Mouse (Mus musculus): ENCODE results near the gene Tsc22d1. TPM values are rescaled to one million over a fixed set of nuclear protein-coding genes. Genes with fewer than 3 reads are reported as not detected.

Gene Tsc22d1
- polyA plus RNA-seq, 1 experiment: 146 TPM

- DNase-seq (ENCODE audit: low read depth): no peak
These were observed 103.5 kb downstream of the Tsc22d1 start for GRCm38 (mm10) chr14:76518217-76518616.

DNA sequence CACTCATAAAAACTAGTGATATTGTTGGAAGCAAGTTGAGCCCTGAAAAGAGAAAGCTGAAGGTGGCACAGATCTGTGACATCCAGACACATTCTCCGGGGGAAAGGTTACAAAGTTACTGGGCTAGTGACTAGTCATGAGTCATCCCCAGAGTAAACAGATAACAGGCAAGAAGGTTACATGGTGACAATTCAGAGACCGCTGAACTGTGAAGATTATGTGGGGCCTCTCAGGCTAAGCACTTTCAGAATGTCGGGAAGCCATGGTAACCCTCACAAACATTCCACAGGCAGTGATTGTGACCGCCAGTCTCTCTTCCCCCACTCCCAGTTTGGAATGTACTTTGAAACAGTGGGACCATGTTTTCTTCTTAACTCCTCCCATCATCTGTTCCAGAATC lies 105.8 kb downstream of the Tsc22d1 start:
- no peak for DNase-seq (ENCODE audit: low read depth)

GRCm38 (mm10) chr14:76521308-76521707 lies 106.5 kb downstream of the Tsc22d1 start:
- no peak for DNase-seq (ENCODE audit: low read depth)

DNA sequence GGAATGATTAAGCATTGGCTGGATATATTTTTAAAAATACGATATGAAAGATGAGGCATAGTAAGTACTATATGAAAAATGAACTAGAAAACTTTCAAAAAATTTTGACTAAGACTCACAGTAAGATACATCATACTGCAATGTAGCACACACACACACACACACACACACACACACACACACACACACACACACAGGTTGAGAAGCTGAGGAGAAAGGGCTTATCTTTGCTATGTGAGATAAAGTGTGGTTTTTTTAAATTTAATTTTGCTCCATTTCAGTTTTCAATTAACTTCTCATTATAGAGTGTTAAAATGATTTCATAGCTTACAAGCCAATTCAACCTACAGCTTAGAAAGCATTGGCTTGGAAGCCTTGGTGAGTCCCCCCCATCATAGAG lies 108.6 kb downstream of the Tsc22d1 start:
- no peak for DNase-seq (ENCODE audit: low read depth)

DNA sequence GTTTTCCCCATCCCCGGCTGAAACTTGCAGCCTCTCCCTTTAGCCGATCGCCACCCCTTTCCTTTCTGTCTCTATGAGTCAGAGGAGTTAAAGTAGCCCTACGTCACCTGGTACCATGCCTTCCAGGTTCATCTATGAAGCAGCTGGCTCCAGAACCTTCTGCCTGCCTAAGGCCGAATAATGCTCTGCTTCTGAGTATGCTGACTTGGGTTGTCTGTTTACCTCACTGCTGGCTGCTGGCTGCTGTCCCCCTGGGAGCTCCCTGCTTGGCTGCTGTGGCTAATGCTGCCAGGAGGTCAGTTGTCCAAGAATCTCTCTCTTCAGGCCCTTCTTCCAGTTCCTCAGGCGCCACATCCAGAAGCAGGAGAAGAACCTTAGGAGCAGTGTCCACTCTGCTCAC lies 111.7 kb downstream of the Tsc22d1 start:
- no peak for DNase-seq (ENCODE audit: low read depth)

DNA sequence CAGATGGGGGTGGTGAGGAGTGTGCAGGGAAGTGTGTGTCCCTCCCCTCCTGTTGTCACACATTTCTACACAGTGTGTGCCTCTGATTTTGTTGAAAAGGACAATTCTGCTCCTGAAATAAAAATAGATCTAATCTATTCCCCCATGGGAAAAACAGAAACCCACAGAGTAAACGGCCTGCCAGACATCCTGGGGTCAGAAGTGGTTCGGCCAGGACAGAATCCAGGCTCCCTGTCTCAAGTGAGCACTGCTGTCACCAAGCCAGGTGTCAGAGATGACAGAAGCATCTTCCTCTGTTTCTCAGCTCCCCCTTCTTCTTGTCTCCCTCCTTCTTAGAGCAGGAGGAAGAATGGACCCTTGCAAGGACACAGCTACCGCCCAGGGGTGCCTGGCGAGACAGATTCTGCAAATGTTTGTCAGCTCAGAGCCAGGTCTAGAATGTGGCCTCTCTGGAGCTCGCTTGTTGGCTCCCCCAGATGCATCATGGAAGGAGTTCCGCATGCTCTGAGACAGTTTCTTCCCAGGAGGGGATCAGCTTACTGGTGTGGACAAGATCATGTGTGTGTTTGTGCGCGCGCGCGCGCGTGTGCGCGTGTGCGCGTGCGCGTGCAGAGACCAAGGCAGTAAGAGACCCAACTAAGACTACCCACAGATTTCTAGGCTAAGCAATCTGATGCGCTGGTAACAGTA lies 112.4 kb downstream of the Tsc22d1 start:
- no peak for DNase-seq (ENCODE audit: low read depth)

GRCm38 (mm10) chr14:76527758-76528313 lies 113.1 kb downstream of the Tsc22d1 start:
- DNase-seq (ENCODE audit: low read depth): no peak

GRCm38 (mm10) chr14:76528641-76529040 lies 113.9 kb downstream of the Tsc22d1 start:
- DNase-seq (ENCODE audit: low read depth): no peak

DNA sequence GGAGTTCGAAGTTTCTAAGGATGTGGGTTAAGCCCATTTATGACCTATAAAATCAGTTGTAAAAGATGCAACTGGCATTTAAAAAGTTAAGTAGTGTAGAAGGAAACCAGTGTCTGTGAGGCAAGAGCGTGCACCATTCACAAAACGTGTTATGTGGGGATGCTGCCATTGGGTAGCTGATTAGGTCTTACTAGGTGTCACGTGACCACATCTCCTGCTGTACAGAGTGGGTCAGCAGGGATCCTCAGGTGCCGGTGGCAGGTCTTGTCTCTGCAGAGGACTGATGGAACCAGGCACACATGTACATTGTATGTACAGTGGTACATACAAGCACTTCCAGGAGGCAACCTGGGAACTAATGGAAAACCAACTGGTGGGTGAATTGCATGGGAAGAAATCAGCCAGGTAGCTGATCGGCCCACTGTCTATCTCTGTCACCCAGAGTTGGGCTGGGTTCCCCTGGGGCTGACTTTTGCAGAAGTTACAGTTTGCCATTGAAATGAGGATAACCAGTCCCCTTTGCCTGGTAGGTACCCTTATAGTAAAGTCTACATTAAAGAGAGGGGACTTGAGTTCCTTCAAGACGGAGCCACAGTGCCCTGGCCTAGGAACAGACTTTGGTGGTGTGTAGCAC lies 116.4 kb downstream of the Tsc22d1 start:
- DNase-seq (ENCODE audit: low read depth): no peak

- no peak for DNase-seq (ENCODE audit: low read depth)
These were observed 117.8 kb downstream of the Tsc22d1 start for GRCm38 (mm10) chr14:76532257-76533169.

DNA sequence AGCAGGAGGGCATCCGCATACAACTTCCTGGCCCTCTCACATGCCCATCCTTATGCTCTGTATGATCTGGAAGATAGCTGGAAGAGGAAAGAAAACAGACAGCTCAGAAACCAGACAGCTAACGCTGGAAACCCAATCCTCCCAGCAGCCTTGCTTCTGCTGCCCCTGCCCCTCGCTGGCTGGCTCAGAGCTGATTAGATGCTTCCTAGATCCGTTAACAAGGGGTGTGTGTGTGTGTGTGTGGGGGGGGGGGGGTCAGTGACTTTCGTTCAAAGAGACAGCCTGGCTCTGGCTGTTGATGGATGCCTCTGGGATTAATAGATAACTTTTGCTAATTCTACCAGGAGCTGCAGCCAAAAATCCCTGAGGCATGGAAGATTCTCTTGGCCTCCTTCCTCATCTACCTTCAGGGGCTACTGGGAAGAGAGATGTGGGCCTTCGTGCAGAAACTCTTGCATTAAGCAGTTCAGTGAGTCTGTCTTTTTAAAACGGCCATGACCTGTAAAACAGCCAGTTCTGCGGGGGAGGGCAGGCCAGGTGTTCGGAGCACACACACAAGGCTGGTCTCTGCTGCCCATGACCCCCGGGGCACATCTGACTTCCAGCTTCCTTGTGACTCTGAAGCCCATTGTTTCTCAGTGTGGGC lies 118.5 kb downstream of the Tsc22d1 start:
- DNase-seq (ENCODE audit: low read depth): no peak

DNA sequence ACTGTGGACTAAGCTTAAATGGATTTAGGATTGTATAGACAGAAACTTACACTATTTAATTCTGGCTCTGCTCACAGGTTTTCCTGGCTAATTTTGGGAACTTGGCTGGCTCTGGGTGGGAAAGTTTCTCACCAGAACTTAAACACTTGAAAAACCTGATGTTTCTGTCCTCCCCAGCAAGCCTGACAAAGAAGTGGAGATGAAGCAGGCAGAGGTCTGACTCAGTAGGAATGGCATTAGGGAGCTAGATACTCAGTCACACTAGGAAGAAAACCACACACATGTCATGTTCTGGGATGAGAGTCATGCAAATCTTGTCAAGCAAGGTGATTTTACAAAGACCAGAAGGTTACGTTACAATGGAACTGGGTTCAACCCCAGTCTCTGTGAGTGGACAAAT lies 120.3 kb downstream of the Tsc22d1 start:
- DNase-seq (ENCODE audit: low read depth): no peak

GRCm38 (mm10) chr14:76536921-76537320 lies 122.2 kb downstream of the Tsc22d1 start:
- DNase-seq (ENCODE audit: low read depth): no peak

DNA sequence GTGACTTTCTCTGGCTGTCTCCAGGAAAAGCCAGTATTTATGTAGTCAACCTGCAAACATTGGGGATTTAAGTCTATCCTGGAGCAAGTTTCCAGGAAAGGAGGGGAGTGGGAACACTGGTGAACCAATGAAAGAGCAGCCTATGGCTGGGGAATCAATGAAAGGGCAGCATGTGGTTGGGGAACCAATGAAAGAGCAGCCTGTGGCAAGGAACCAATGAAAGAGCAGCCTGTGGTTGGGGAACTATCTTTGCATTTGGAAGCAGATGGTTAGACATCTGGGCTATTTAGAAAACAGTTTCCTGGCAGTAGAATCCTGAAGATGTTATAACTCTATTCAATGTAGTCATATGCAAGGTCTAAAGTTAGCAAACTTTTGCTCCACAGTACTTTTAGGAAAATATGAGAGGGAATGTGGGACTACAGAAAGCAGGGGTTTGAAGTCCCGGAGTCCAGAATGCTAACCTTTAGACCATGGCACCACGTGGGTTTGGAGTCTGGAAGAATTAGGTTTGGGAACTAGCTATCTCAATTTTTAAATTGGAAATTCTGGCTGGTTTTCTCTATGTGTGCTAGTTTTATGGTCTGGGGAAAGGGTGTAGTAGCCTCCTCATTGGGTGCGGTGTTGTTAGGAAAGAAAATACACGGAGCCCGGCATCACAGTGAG lies 125.4 kb downstream of the Tsc22d1 start:
- no peak for DNase-seq (ENCODE audit: low read depth)

DNA sequence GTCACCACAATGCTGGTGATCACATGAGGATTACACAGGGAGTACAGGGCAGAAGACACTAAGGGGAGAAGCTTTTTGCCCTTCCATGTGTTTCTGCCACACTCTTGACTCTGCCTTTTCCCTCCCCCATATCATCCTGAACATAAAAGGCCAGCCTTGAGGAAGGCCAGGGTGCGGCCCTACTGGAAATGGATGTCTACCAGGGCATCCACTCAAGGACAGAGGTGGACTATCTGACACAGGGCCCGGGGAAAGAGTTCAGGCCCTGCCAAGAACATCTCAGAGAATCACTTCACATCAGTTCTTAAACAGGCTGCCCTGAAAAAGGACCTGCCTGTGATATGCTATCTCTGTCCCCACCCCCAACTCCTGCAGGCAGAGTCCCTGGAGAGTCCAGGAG lies 126.6 kb downstream of the Tsc22d1 start:
- DNase-seq (ENCODE audit: low read depth): no peak

- no peak for DNase-seq (ENCODE audit: low read depth)
These were observed 129.4 kb downstream of the Tsc22d1 start for GRCm38 (mm10) chr14:76544136-76544535.

- no peak for DNase-seq (ENCODE audit: low read depth)
These were observed 140.7 kb downstream of the Tsc22d1 start for GRCm38 (mm10) chr14:76555263-76556030.

GRCm38 (mm10) chr14:76556031-76556851 lies 141.5 kb downstream of the Tsc22d1 start:
- DNase-seq (ENCODE audit: low read depth): no peak

- DNase-seq (ENCODE audit: low read depth): no peak
These were observed 142.1 kb downstream of the Tsc22d1 start, which contains the start of gene Serp2 for GRCm38 (mm10) chr14:76556852-76557208. Gene Serp2 (minus strand): TSS chr14:76556889.
